In genomic region chr7:110288191-110288604, GRCm38 (mm10) we compare ENCODE assay signal across 10 mouse cellular contexts.
DNase-seq lines count a peak whose midpoint lies in the region; ATAC-seq lines count a peak whose summit lies in the region.
"Had no signal": no experiment of that assay in that cellular context is flagged by ENCODE, and none has a peak within 500 bp of the region (broad histone marks: within the 10 kb centered on the region; RNA-seq: fewer than 3 reads in every experiment).

No protein-coding gene starts in this region.

- no peak overlapping the region for H3K4me3 ChIP-seq in heart, embryonic 14.5 days (ENCODE audit: control insufficient read depth in 1 of 2, insufficient read depth in 1 of 2, low read depth in 1 of 2, low read length in 2 of 2)
- H3K4me3 ChIP-seq: forebrain, embryonic 12.5 days; neural tube, embryonic 12.5 days had no signal

- peaks cover 20 to 25% of the 10 kb centered on the region in 2 experiments for H3K4me1 ChIP-seq in heart, embryonic 14.5 days (ENCODE audit: control insufficient read depth in 2 of 2, insufficient read depth in 2 of 2, low read length in 2 of 2)

- peak overlapping the region; percentile 67 to 77 for H3K27ac ChIP-seq in heart, embryonic 14.5 days (replicated peaks in 1 of 2; ENCODE audit: control insufficient read depth in 1 of 2, insufficient read depth in 1 of 2, low read depth in 2 of 2, low read length in 2 of 2)
- H3K27ac ChIP-seq: forebrain, embryonic 12.5 days; neural tube, embryonic 12.5 days had no signal

- no peaks in the 10 kb centered on the region for H3K9me3 ChIP-seq in heart, embryonic 14.5 days (ENCODE audit: control insufficient read depth, low read length)
- H3K9me3 ChIP-seq: forebrain, embryonic 12.5 days; neural tube, embryonic 12.5 days had no signal

- ATAC-seq in heart, embryonic 14.5 days (ENCODE audit: insufficient number of reproducible peaks, insufficient read depth, low FRiP score, low read depth): no peak; the same call in 1 of the 2 replicates

- peak overlapping the region; percentile 31; the same call in 1 of the 2 replicates for H3K9ac ChIP-seq in heart, embryonic 14.5 days (ENCODE audit: low read length)
- H3K9ac ChIP-seq: forebrain, embryonic 12.5 days; neural tube, embryonic 12.5 days had no signal

- H3K27me3 ChIP-seq in heart, embryonic 14.5 days (ENCODE audit: control insufficient read depth, insufficient read depth, low read length): no peaks in the 10 kb centered on the region
- H3K27me3 ChIP-seq: forebrain, embryonic 12.5 days; neural tube, embryonic 12.5 days had no signal

- H3K4me2 ChIP-seq in heart, embryonic 14.5 days (ENCODE audit: low read length): no peak overlapping the region
- H3K4me2 ChIP-seq: forebrain, embryonic 12.5 days; neural tube, embryonic 12.5 days had no signal

- 56% methylated on average over 4 of the region's 4 CpGs for WGBS in heart, embryonic 14.5 days

- peak; percentile 26 for DNase-seq in layer of hippocampus, adult 9-11 months
- no peak for DNase-seq in layer of hippocampus, postnatal 14 days (ENCODE audit: low spot score in 2 of 2)
- DNase-seq in NIH3T3 (ENCODE audit: low read depth): peak; percentile 31
- peak; percentile 50 for DNase-seq in lung, postnatal 25 days (ENCODE audit: low spot score)
- no peak for DNase-seq in T-cell, adult 2 months (ENCODE audit: low spot score)
- no peak for DNase-seq in spleen, adult 12 weeks (ENCODE audit: low spot score)
- DNase-seq in embryo, embryonic 10.5 days (ENCODE audit: low spot score): no peak

- H3K36me3 ChIP-seq in heart, embryonic 14.5 days (ENCODE audit: control insufficient read depth, insufficient read depth, low read length): peaks cover 8% of the 10 kb centered on the region; the same call in 1 of the 2 replicates
- H3K36me3 ChIP-seq: forebrain, embryonic 12.5 days; neural tube, embryonic 12.5 days had no signal

Comparison
In these comparisons a context has a peak if more than half of its experiments do, and no peak if none do; other contexts are left out.
1. DNase-seq: peak in layer of hippocampus, adult 9-11 months (single experiment), NIH3T3 (single experiment) and lung, postnatal 25 days (single experiment); none in layer of hippocampus, postnatal 14 days (0 of 2), T-cell, adult 2 months (single experiment), spleen, adult 12 weeks (single experiment) and embryo, embryonic 10.5 days (single experiment).